Mouse (Mus musculus): Measurements from ENCODE around the gene Nup62. TPM values are rescaled to one million over a fixed set of nuclear protein-coding genes. Genes with fewer than 3 reads are reported as not detected.
"Not testable (repeated sequence)": the region's sequence is repeated elsewhere in the genome, so short reads cannot be mapped to it uniquely, and the experiment has no call there.

The Nup62 gene
- polyA plus RNA-seq, 1 experiment from 2014 or later = 43.6 TPM

DNA sequence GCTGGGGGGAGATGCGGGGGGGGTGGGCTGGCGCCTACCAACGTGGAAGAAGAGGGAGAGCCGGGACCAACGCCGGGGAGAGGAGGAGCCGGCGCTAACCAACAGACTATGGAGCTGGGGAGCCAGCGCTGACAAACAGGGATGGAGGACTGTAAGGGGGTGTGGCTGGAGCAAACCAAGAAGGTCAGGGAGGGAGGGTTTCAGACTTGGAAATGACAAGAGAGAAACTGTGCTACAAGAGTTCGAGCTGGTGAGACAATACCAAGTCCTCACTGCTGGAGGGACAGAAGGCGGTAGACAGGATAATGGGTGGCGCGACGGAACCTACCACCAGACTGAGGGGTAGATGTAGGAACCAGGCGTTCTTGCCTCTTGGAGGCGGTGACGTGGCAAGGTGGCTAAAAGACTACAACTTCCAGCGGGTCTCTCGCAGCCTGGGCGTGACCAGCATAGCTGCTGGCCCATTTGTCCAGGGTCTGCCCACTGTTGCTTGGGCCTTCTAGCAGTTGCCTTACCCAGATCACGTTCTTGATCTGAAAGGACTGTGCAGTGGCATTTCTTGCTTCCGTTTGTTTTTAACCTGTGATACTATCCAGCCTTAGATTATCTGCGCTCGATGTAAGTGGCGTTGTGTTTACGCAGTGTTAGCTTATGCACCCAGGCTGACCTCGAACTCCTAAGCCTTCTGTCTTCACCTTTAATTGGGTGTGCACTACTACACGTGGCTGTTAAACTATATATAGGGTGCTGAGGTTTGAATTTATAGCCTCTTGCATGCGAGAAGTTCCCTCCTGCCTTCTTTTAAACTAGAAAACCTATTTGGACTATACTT is 54.0 kb downstream of the Nup62 start, which contains the start of gene Ptov1:
Gene Ptov1, minus strand, starts transcription at position 92 of the 832 bp plus-strand sequence.
- H3K9ac ChIP-seq (ENCODE audit: low read depth, low read length) = peak within 1 kb of the TSS; percentile 93
- peak; percentile 96 for ATAC-seq
- H3K9me3 ChIP-seq (replicated peaks; ENCODE audit: control insufficient read depth, low read length, poor library complexity, severe bottlenecking) = no peaks in the 10 kb centered on the region
- 10% methylated on average over 29 of the region's 29 CpGs for WGBS
- peak within 1 kb of the TSS; percentile 76 for H3K4me3 ChIP-seq (ENCODE audit: low read depth, low read length)
- H3K27ac ChIP-seq (ENCODE audit: low read length) = peak within 1 kb of the TSS; percentile 100
- peaks cover 8% of the 10 kb centered on the region; the same call in 1 of the 2 replicates for H3K36me3 ChIP-seq (ENCODE audit: control insufficient read depth, insufficient read depth, low read length)
- H3K4me1 ChIP-seq (ENCODE audit: control insufficient read depth, insufficient read depth, low read length) = peaks cover 42% of the 10 kb centered on the region
- no peaks in the 10 kb centered on the region for H3K27me3 ChIP-seq (ENCODE audit: control insufficient read depth, insufficient read depth, low read depth, low read length)
- peak within 1 kb of the TSS; percentile 97 for H3K4me2 ChIP-seq (ENCODE audit: low read length)

DNA sequence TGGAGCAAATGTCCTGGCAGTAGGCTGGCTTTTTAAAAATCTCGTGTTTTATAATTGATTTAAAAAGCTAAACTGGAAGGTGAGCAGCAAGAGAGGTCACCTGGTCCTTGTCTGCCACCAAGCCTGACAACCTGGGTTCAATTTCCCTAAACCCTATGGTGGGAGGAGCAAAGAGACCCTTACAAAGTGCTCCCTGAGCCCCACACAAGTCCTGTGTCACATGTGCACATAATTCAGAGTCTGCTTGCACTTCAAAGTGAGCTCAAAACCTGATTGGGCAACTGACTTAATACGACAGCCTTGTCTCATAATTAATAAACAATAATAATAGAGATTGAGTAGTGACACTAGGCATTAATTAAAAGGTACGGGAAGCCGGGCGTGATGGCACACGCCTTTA is 54.7 kb downstream of the Nup62 start:
- Histone ChIP-seq H3K27ac (ENCODE audit: low read length) (peak overlapping the region; percentile 100), H3K27me3 (ENCODE audit: control insufficient read depth, insufficient read depth, low read depth, low read length) (no peaks in the 10 kb centered on the region), H3K9ac (ENCODE audit: low read depth, low read length) (peak overlapping the region; percentile 37), H3K4me3 (ENCODE audit: low read depth, low read length) (peak overlapping the region; percentile 76; the same call in 1 of the 2 replicates), H3K4me1 (ENCODE audit: control insufficient read depth, insufficient read depth, low read length) (peaks cover 35% of the 10 kb centered on the region), H3K36me3 (ENCODE audit: control insufficient read depth, insufficient read depth, low read length) (peaks cover 2% of the 10 kb centered on the region; the same call in 1 of the 2 replicates), H3K9me3 (replicated peaks; ENCODE audit: control insufficient read depth, low read length, poor library complexity, severe bottlenecking) (no peaks in the 10 kb centered on the region), H3K4me2 (ENCODE audit: low read length) (peak overlapping the region; percentile 97)
- no peak for ATAC-seq
- WGBS = 85% methylated on average over 6 of the region's 6 CpGs

DNA sequence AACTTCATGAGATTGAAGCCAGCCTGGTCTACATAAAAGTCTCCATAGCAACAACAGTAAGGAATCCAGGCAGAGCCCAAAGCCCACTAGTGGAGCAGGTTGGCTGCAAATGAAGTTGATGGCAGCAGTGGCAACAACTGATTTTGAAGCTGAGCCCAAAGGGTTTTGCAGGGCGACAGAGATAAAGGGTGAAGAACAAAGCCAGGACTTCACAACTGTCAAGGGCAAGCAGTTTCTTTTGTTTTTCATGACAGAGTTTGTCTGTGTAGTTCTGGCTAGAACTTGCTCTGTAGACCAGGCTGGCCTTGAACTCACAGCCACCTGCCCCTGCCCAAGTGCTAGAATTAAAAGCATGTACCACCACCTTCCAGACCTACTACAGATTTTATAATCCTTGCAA is 55.3 kb downstream of the Nup62 start:
- no peak for ATAC-seq
- 28% methylated on average over 1 of the region's 1 CpGs for WGBS
- H3K27ac ChIP-seq (ENCODE audit: low read length) = no peak overlapping the region

GRCm38 (mm10) chr7:44871774-44872173 is 55.9 kb downstream of the Nup62 start:
- peaks cover 23% of the 10 kb centered on the region for H3K4me1 ChIP-seq (ENCODE audit: control insufficient read depth, insufficient read depth, low read length)
- H3K27me3 ChIP-seq (ENCODE audit: control insufficient read depth, insufficient read depth, low read depth, low read length); H3K4me2 ChIP-seq (ENCODE audit: low read length); H3K36me3 ChIP-seq (ENCODE audit: control insufficient read depth, insufficient read depth, low read length); H3K9me3 ChIP-seq (replicated peaks; ENCODE audit: control insufficient read depth, low read length, poor library complexity, severe bottlenecking); H3K27ac ChIP-seq (ENCODE audit: low read length); H3K9ac ChIP-seq (ENCODE audit: low read depth, low read length); ATAC-seq; H3K4me3 ChIP-seq (ENCODE audit: low read depth, low read length): not testable (repeated sequence)
- 88% methylated on average over 2 of the region's 2 CpGs for WGBS

More for the DNA sequence above, 55.3 kb downstream of the Nup62 start:
- Histone ChIP-seq H3K36me3 (ENCODE audit: control insufficient read depth, insufficient read depth, low read length) (no peaks in the 10 kb centered on the region), H3K4me2 (ENCODE audit: low read length) (no peak overlapping the region), H3K4me3 (ENCODE audit: low read depth, low read length) (no peak overlapping the region), H3K27me3 (ENCODE audit: control insufficient read depth, insufficient read depth, low read depth, low read length) (no peaks in the 10 kb centered on the region), H3K4me1 (ENCODE audit: control insufficient read depth, insufficient read depth, low read length) (peaks cover 29% of the 10 kb centered on the region), H3K9me3 (replicated peaks; ENCODE audit: control insufficient read depth, low read length, poor library complexity, severe bottlenecking) (no peaks in the 10 kb centered on the region), H3K9ac (ENCODE audit: low read depth, low read length) (no peak overlapping the region)

DNA sequence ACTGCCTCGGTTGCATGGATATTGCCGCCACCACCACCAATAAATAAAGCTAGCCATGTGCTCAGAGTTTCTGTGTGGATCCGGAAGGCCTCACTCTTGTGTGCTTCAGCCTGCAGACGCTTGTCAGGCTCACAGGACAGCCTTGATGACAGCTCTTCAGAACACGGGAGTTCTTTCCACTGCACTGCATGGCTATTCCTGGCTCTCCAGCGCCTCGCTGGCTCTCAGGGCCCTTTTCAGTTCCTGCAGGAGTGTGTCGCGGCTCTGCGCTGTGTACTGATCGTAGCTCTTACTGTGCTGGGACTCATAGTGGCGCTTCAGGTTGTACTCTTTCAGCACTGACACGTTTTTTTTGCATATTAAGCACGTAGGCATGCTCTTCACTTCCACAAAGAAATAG is 61.9 kb downstream of the Nup62 start:
- H3K9ac ChIP-seq (ENCODE audit: low read depth, low read length) = no peak overlapping the region
- H3K27ac ChIP-seq (ENCODE audit: low read length) = no peak overlapping the region
- ATAC-seq = no peak
- H3K9me3 ChIP-seq (replicated peaks; ENCODE audit: control insufficient read depth, low read length, poor library complexity, severe bottlenecking) = no peaks in the 10 kb centered on the region
- 89% methylated on average over 14 of the region's 14 CpGs for WGBS
- H3K4me2 ChIP-seq (ENCODE audit: low read length) = no peak overlapping the region
- H3K4me1 ChIP-seq (ENCODE audit: control insufficient read depth, insufficient read depth, low read length) = no peaks in the 10 kb centered on the region
- H3K36me3 ChIP-seq (ENCODE audit: control insufficient read depth, insufficient read depth, low read length) = peaks cover 49% of the 10 kb centered on the region
- H3K27me3 ChIP-seq (ENCODE audit: control insufficient read depth, insufficient read depth, low read depth, low read length) = no peaks in the 10 kb centered on the region
- no peak overlapping the region for H3K4me3 ChIP-seq (ENCODE audit: low read depth, low read length)

MicroRNAs encoded within 50 kb of the gene (microRNA counts, 519-probe panel; counts per million panel counts)
- 386 counts per million, percentile 18 among the panel's probes with 10 or more counts for microRNA mmu-miR-707

Small RNAs within 50 kb of the gene (microRNA-seq; reads per million reads assigned to microRNA genes)
- not detected for gene Mir707

Other genes with a start within 250 kb of the Nup62 start
- gene Napsa, start 243.7 kb upstream of the Nup62 start, polyA plus RNA-seq (2015; fragmentation: Nextera tagmentation; extraction: Ambion mirVana) = 0.77 and 1.9 TPM in 2 replicates
- 5.5 and 6.4 TPM in 2 replicates for gene Kcnc3, start 225.4 kb upstream of the Nup62 start, polyA plus RNA-seq (2015; fragmentation: Nextera tagmentation; extraction: Ambion mirVana)
- 2.9 and 3.3 TPM in 2 replicates for gene Myh14, start 145.2 kb upstream of the Nup62 start, polyA plus RNA-seq (2015; fragmentation: Nextera tagmentation; extraction: Ambion mirVana)
- not detected in 2 replicates for gene Izumo2, start 107.3 kb upstream of the Nup62 start, polyA plus RNA-seq (2015; fragmentation: Nextera tagmentation; extraction: Ambion mirVana)
- gene Vrk3, start 67.7 kb upstream of the Nup62 start, polyA plus RNA-seq (2015; fragmentation: Nextera tagmentation; extraction: Ambion mirVana) = 27.3 and 27.9 TPM in 2 replicates
- 1.2 and 1.8 TPM in 2 replicates for gene Zfp473, start 65.0 kb upstream of the Nup62 start, polyA plus RNA-seq (2015; fragmentation: Nextera tagmentation; extraction: Ambion mirVana)
- 0.57 and 1.0 TPM in 2 replicates for gene Il4i1, start 299 bp downstream of the Nup62 start, polyA plus RNA-seq (2015; fragmentation: Nextera tagmentation; extraction: Ambion mirVana)
- gene Atf5, start 570 bp downstream of the Nup62 start, polyA plus RNA-seq (2015; fragmentation: Nextera tagmentation; extraction: Ambion mirVana) = 2.5 and 3.0 TPM in 2 replicates
- 82.2 and 83.2 TPM in 2 replicates for gene Akt1s1, start 32.9 kb downstream of the Nup62 start, polyA plus RNA-seq (2015; fragmentation: Nextera tagmentation; extraction: Ambion mirVana)
- gene Tbc1d17, start 33.0 kb downstream of the Nup62 start, polyA plus RNA-seq (2015; fragmentation: Nextera tagmentation; extraction: Ambion mirVana) = 118 and 123 TPM in 2 replicates
- 27.9 and 30.4 TPM in 2 replicates for gene Pnkp, start 41.1 kb downstream of the Nup62 start, polyA plus RNA-seq (2015; fragmentation: Nextera tagmentation; extraction: Ambion mirVana)
- 419 and 448 TPM in 2 replicates for gene Ptov1, start 53.7 kb downstream of the Nup62 start, polyA plus RNA-seq (2015; fragmentation: Nextera tagmentation; extraction: Ambion mirVana)
- 153 and 158 TPM in 2 replicates for gene Med25, start 76.6 kb downstream of the Nup62 start, polyA plus RNA-seq (2015; fragmentation: Nextera tagmentation; extraction: Ambion mirVana)
- gene Fuz, start 80.0 kb downstream of the Nup62 start, polyA plus RNA-seq (2015; fragmentation: Nextera tagmentation; extraction: Ambion mirVana) = 20.0 and 22.3 TPM in 2 replicates
- 122 and 136 TPM in 2 replicates for gene Ap2a1, start 113.4 kb downstream of the Nup62 start, polyA plus RNA-seq (2015; fragmentation: Nextera tagmentation; extraction: Ambion mirVana)
- 0.10 and 0.25 TPM in 2 replicates for gene Tsks, start 127.1 kb downstream of the Nup62 start, polyA plus RNA-seq (2015; fragmentation: Nextera tagmentation; extraction: Ambion mirVana)
- gene Cpt1c, start 158.8 kb downstream of the Nup62 start, polyA plus RNA-seq (2015; fragmentation: Nextera tagmentation; extraction: Ambion mirVana) = 58.4 and 63.1 TPM in 2 replicates
- gene Prmt1, start 170.5 kb downstream of the Nup62 start, polyA plus RNA-seq (2015; fragmentation: Nextera tagmentation; extraction: Ambion mirVana) = 671 and 697 TPM in 2 replicates
- 52.3 and 53.6 TPM in 2 replicates for gene Irf3, start 181.6 kb downstream of the Nup62 start, polyA plus RNA-seq (2015; fragmentation: Nextera tagmentation; extraction: Ambion mirVana)
- 7.0 and 8.3 TPM in 2 replicates for gene Bcl2l12, start 182.6 kb downstream of the Nup62 start, polyA plus RNA-seq (2015; fragmentation: Nextera tagmentation; extraction: Ambion mirVana)
- 42.4 and 47.8 TPM in 2 replicates for gene Scaf1, start 200.3 kb downstream of the Nup62 start, polyA plus RNA-seq (2015; fragmentation: Nextera tagmentation; extraction: Ambion mirVana)
- gene Rras, start 201.9 kb downstream of the Nup62 start, polyA plus RNA-seq (2015; fragmentation: Nextera tagmentation; extraction: Ambion mirVana) = 12.2 and 12.4 TPM in 2 replicates
- gene Prr12, start 236.8 kb downstream of the Nup62 start, polyA plus RNA-seq (2015; fragmentation: Nextera tagmentation; extraction: Ambion mirVana) = 13.6 and 13.9 TPM in 2 replicates
- 64.1 and 67.7 TPM in 2 replicates for gene Nosip, start 246.3 kb downstream of the Nup62 start, polyA plus RNA-seq (2015; fragmentation: Nextera tagmentation; extraction: Ambion mirVana)
- gene Prrg2, start 246.6 kb downstream of the Nup62 start, polyA plus RNA-seq (2015; fragmentation: Nextera tagmentation; extraction: Ambion mirVana) = 12.5 and 13.6 TPM in 2 replicates